Mouse (Mus musculus) kidney, adult 2 months (tissue): ENCODE data around the gene Cdh13.

Experiments
- CTCF ChIP-seq: fragments of 200-500 bp; conservative IDR thresholded peaks from 2 replicates; pipeline ENCODE4 v1.5.1; 2011; ENCODE audit warnings: low read depth, mild to moderate bottlenecking, control low read depth, low read length, moderate library complexity, mixed read lengths; ENCODE audit not compliant: insufficient read depth, insufficient read length
- POLR2A ChIP-seq: fragments of 200-500 bp; IDR thresholded peaks from one replicate; pipeline ENCODE4 v1.6.1; 2011; ENCODE audit warnings: low read depth, low read length, control low read depth

DNA sequence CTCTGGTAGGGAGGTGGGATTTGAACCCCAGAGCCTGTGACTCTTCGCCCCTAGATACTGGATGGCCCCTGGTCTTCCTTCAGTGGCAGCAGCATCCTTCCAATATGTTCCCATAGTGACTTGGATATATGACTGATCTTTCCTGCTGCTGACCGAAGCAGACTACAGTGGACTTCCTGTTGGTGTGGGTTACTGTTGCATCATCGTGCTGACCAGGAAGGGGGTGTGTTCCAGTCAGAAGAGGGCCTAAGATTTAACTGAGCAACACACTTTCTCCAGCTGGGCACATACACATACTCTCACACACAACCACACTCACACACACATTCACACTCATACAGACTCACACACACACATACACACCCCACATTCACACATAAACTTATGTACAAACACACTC is 986.0 kb downstream of the Cdh13 start:
- TF ChIP-seq CTCF (no peak), POLR2A (no peak)
